Mouse (Mus musculus): ENCODE measurements around the gene Rad51.

DNA sequence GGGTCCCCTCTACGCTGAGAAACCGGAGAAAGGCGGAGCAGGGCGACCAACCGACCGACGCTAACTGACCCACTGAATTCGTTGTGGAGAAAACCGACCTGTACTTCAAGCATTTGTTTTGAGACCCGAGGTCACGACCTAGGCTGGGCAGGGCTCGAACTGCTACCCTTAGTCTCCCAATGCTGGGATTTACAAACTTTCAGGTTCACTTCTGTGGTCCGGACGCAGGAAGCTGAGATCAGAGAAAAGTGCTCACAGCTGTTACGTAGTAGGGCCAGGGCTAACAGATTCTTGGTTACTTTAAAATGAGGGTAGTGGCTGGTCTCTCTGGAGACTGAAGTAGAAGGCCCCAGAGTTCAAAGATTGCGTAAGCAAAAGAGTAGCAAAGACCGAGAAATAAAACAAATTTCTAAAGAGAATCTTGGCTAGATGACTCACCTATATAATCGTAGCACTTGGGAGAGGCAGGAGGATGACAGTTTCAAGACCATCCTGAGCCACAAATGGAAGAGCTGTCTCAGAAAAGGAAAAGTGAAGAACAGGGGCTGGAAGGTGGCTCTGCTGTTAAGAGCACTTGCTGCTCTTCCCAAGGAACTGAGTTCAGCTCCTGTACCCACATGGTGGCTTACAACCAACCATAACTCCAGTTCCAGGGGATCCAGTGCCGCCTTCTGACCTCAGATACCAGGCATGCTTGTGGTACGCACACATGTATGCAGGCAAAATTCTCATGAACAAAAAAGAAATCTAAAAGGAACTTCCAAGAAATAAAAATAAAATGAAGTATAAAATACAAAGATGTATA is 730 bp downstream of the Rad51 start:
- TF ChIP-seq CTCF (IDR thresholded peaks at IDR 0.05; ENCODE audit: extremely low read depth, insufficient read length, insufficient replicate concordance, low read depth, low read length) (no peak), POLR2A (IDR thresholded peaks at IDR 0.05; ENCODE audit: low read depth, low read length) (no peak)
